Mouse (Mus musculus) heart, embryonic 14.5 days (tissue): ENCODE results near the gene C1qtnf12. TPM values are rescaled to one million over a fixed set of nuclear protein-coding genes. Genes with fewer than 3 reads are reported as not detected.

Source experiments
- ATAC-seq: fragments of 200-750 bp; cut with Nextera tagmentation; 2 replicates; pipeline ENCODE4 v1.8.0; 2017; ENCODE audit warnings: low read depth, moderate TSS enrichment; ENCODE audit not compliant: insufficient number of reproducible peaks, insufficient read depth, low FRiP score
- H3K27ac ChIP-seq, 2 experiments: fragments of 200-500 bp in 1 of 2; fragments of 300-500 bp in 1 of 2; sonication (generic) in 1 of 2; replicated peaks in 1 of 2; 2 replicates each; pipeline ENCODE4 v1.5.1; 2012 to 2014; ENCODE audit warnings: low read depth in 2 of 2, low read length in 2 of 2, control low read depth in 1 of 2, mild to moderate bottlenecking in 1 of 2, mixed read lengths in 1 of 2; ENCODE audit not compliant: control insufficient read depth in 1 of 2, insufficient read depth in 1 of 2
- H3K27me3 ChIP-seq: fragments of 300-500 bp; sonication (generic); 2 replicates; pipeline ENCODE4 v1.6.1; 2014; ENCODE audit warnings: mild to moderate bottlenecking, low read length, control low read depth; ENCODE audit not compliant: control insufficient read depth, insufficient read depth
- H3K36me3 ChIP-seq: fragments of 300-500 bp; sonication (generic); 2 replicates; pipeline ENCODE4 v1.6.1; 2014; ENCODE audit warnings: mild to moderate bottlenecking, control low read depth, low read length, mixed read lengths; ENCODE audit not compliant: control insufficient read depth, insufficient read depth
- H3K4me1 ChIP-seq, 2 experiments: fragments of 200-500 bp in 1 of 2; fragments of 300-500 bp in 1 of 2; sonication (generic) in 1 of 2; 2 replicates each; pipeline ENCODE4 v1.6.1; 2012 to 2014; ENCODE audit warnings: low read length in 2 of 2, control low read depth in 1 of 2, mixed read lengths in 1 of 2; ENCODE audit not compliant: control insufficient read depth in 2 of 2, insufficient read depth in 2 of 2
- H3K4me2 ChIP-seq: fragments of 300-500 bp; sonication (generic); 2 replicates; pipeline ENCODE4 v1.6.1; 2014; ENCODE audit warnings: mild to moderate bottlenecking, low read length
- H3K4me3 ChIP-seq, 2 experiments: fragments of 200-500 bp in 1 of 2; fragments of 300-500 bp in 1 of 2; sonication (generic) in 1 of 2; 2 replicates each; pipeline ENCODE4 v1.5.1; 2012 to 2014; ENCODE audit warnings: low read length in 2 of 2, mild to moderate bottlenecking in 2 of 2, control low read depth in 1 of 2, low read depth in 1 of 2, moderate library complexity in 1 of 2; ENCODE audit not compliant: control insufficient read depth in 1 of 2, insufficient read depth in 1 of 2
- H3K9ac ChIP-seq: fragments of 300-500 bp; sonication (generic); 2 replicates; pipeline ENCODE4 v1.6.1; 2014; ENCODE audit warnings: mild to moderate bottlenecking, low read length
- H3K9me3 ChIP-seq: fragments of 300-500 bp; sonication (generic); 2 replicates; pipeline ENCODE4 v1.6.1; 2016; ENCODE audit warnings: low read length, control low read depth; ENCODE audit not compliant: control insufficient read depth
- WGBS: fragments of 180-500 bp; shearing (Covaris S2); extraction: QIAGEN DNeasy Blood & Tissue Kit; methylation state at CpG from one replicate; pipeline ENCODE4 v1.1.7; 2014; 5-methylcytosine and 5-hydroxymethylcytosine counted together
- polyA plus RNA-seq: library from polyadenylated mRNA; unstranded; fragments of >200 nt; fragmentation: Nextera tagmentation; extraction: Ambion mirVana; gene quantifications from 2 replicates; pipeline ENCODE4 v1.2.1, GENCODE M21; 2014

The C1qtnf12 gene
- polyA plus RNA-seq, 1 experiment from 2014 or later, result 29.2 TPM

DNA sequence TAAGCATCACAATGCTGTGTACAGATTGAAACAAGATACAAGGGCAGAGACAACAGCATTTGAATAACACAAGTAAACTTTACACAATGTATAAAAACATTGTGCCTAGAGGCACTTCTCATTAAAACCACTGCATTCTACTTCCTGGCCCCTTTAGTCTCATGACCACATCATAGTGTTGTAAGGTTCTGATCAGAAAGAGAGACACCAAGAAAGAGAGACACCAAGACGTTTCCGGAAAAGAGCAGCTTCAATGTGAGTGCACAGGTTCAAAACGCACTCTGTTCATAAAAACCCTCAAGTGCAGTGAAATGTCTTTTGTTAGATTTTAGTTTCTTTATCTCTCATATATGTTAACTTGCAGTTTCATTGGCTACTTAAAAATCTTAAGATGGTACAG is 42.0 kb downstream of the C1qtnf12 start:
- Histone ChIP-seq H3K9ac (no peak overlapping the region), H3K27ac (no peak overlapping the region), H3K4me3 (no peak overlapping the region), H3K9me3 (no peaks in the 10 kb centered on the region), H3K4me1 (no peaks in the 10 kb centered on the region), H3K27me3 (no peaks in the 10 kb centered on the region), H3K36me3 (peaks cover 94% of the 10 kb centered on the region), H3K4me2 (no peak overlapping the region)
- ATAC-seq, result no peak
- WGBS, result 88% methylated on average over 3 of the region's 3 CpGs

GRCm38 (mm10) chr4:156008369-156008768 is 46.3 kb downstream of the C1qtnf12 start:
- Histone ChIP-seq H3K36me3 (peaks cover 97% of the 10 kb centered on the region), H3K27me3 (no peaks in the 10 kb centered on the region), H3K9ac (no peak overlapping the region), H3K27ac (no peak overlapping the region), H3K4me1 (no peaks in the 10 kb centered on the region), H3K9me3 (no peaks in the 10 kb centered on the region), H3K4me3 (no peak overlapping the region), H3K4me2 (no peak overlapping the region)
- WGBS, result 97% methylated on average over 4 of the region's 4 CpGs
- no peak for ATAC-seq

- H3K4me3 ChIP-seq, result no peak within 1 kb of the TSS
- H3K9ac ChIP-seq, result no peak within 1 kb of the TSS
Observed at GRCm38 (mm10) chr4:156013637-156014036, 51.5 kb downstream of the C1qtnf12 start, which contains the start of gene Tnfrsf4. Gene Tnfrsf4 (plus strand): TSS chr4:156013843.

GRCm38 (mm10) chr4:156014436-156014835 is 52.3 kb downstream of the C1qtnf12 start:
- Histone ChIP-seq H3K4me3 (no peak overlapping the region), H3K9me3 (no peaks in the 10 kb centered on the region), H3K9ac (no peak overlapping the region), H3K27me3 (no peaks in the 10 kb centered on the region), H3K27ac (no peak overlapping the region), H3K4me2 (no peak overlapping the region), H3K36me3 (peaks cover 58% of the 10 kb centered on the region), H3K4me1 (no peaks in the 10 kb centered on the region)
- WGBS, result 80% methylated on average over 2 of the region's 2 CpGs
- ATAC-seq, result no peak

More at GRCm38 (mm10) chr4:156013637-156014036, 51.5 kb downstream of the C1qtnf12 start, which contains the start of gene Tnfrsf4:
- Histone ChIP-seq H3K4me1 (no peaks in the 10 kb centered on the region), H3K27me3 (no peaks in the 10 kb centered on the region), H3K36me3 (peaks cover 66% of the 10 kb centered on the region), H3K9me3 (no peaks in the 10 kb centered on the region), H3K27ac (no peak within 1 kb of the TSS), H3K4me2 (no peak within 1 kb of the TSS)
- ATAC-seq, result no peak
- 76% methylated on average over 8 of the region's 8 CpGs for WGBS

Other genes with a start within 250 kb of the C1qtnf12 start
- gene Tmem240, start 227.5 kb upstream of the C1qtnf12 start, polyA plus RNA-seq, result 0.23 and 0.28 TPM in 2 replicates
- gene Atad3a, start 201.2 kb upstream of the C1qtnf12 start, polyA plus RNA-seq, result 89.0 and 95.2 TPM in 2 replicates
- 4.5 and 4.9 TPM in 2 replicates for gene Vwa1, start 187.6 kb upstream of the C1qtnf12 start, polyA plus RNA-seq
- 2.4 and 2.5 TPM in 2 replicates for gene Tmem88b, start 176.4 kb upstream of the C1qtnf12 start, polyA plus RNA-seq
- gene Ankrd65, start 171.9 kb upstream of the C1qtnf12 start, polyA plus RNA-seq, result not detected in 2 replicates
- gene Mrpl20, start 159.4 kb upstream of the C1qtnf12 start, polyA plus RNA-seq, result 146 and 160 TPM in 2 replicates
- gene Ccnl2, start 149.8 kb upstream of the C1qtnf12 start, polyA plus RNA-seq, result 120 and 126 TPM in 2 replicates
- gene Aurkaip1, start 131.0 kb upstream of the C1qtnf12 start, polyA plus RNA-seq, result 112 and 118 TPM in 2 replicates
- 55.5 and 75.6 TPM in 2 replicates for gene Mxra8, start 122.6 kb upstream of the C1qtnf12 start, polyA plus RNA-seq
- gene Dvl1, start 114.9 kb upstream of the C1qtnf12 start, polyA plus RNA-seq, result 9.1 and 10.9 TPM in 2 replicates
- 0.09 and 0.12 TPM in 2 replicates for gene Tas1r3, start 99.0 kb upstream of the C1qtnf12 start, polyA plus RNA-seq
- 10.9 and 11.0 TPM in 2 replicates for gene Cptp, start 92.9 kb upstream of the C1qtnf12 start, polyA plus RNA-seq
- gene Ints11, start 92.8 kb upstream of the C1qtnf12 start, polyA plus RNA-seq, result 36.0 and 38.5 TPM in 2 replicates
- gene Pusl1, start 70.5 kb upstream of the C1qtnf12 start, polyA plus RNA-seq, result 28.0 and 30.0 TPM in 2 replicates
- 9.0 and 9.4 TPM in 2 replicates for gene Acap3, start 70.5 kb upstream of the C1qtnf12 start, polyA plus RNA-seq
- 75.5 and 98.6 TPM in 2 replicates for gene Ube2j2, start 18.5 kb upstream of the C1qtnf12 start, polyA plus RNA-seq
- gene B3galt6, start 30.3 kb downstream of the C1qtnf12 start, polyA plus RNA-seq, result 8.9 and 11.5 TPM in 2 replicates
- 133 and 137 TPM in 2 replicates for gene Sdf4, start 30.6 kb downstream of the C1qtnf12 start, polyA plus RNA-seq
- gene Tnfrsf4, start 51.5 kb downstream of the C1qtnf12 start, polyA plus RNA-seq, result 0.51 and 0.57 TPM in 2 replicates
- 2.2 and 2.3 TPM in 2 replicates for gene Tnfrsf18, start 63.8 kb downstream of the C1qtnf12 start, polyA plus RNA-seq
- 0.11 and 0.26 TPM in 2 replicates for gene Ttll10, start 97.1 kb downstream of the C1qtnf12 start, polyA plus RNA-seq
- 12.0 and 14.6 TPM in 2 replicates for gene 9430015G10Rik, start 147.7 kb downstream of the C1qtnf12 start, polyA plus RNA-seq
- 0.07 and 0.22 TPM in 2 replicates for gene Rnf223, start 168.2 kb downstream of the C1qtnf12 start, polyA plus RNA-seq
- gene Agrn, start 235.2 kb downstream of the C1qtnf12 start, polyA plus RNA-seq, result 44.1 and 47.0 TPM in 2 replicates
- 0.84 and 1.4 TPM in 2 replicates for gene Isg15, start 238.5 kb downstream of the C1qtnf12 start, polyA plus RNA-seq
- gene AW011738, start 241.0 kb downstream of the C1qtnf12 start, polyA plus RNA-seq, result 0.84 and 1.4 TPM in 2 replicates